Mouse (Mus musculus): Measurements from ENCODE around the gene Ubald1.

Ubald1 gene

DNA sequence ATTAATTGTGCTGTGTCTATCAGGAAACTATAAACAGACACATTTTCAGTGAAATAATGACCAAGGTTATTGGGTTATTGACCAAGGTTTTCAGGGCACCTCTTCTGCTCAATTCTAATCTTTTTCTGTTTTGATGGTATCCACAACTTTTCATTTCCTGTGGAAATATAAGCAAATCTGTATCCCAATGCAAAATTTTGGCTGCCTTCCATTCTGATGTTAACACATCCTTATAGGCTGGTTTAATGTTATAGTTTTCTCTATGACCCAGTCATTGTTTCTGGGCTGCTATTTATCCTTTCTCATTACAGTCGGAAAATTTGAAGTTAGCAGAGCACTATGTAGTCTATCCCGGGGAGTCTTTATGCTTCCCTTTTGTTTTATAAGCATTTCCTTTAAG is 19.6 kb upstream of the Ubald1 start:
- DNase-seq (ENCODE audit: low read depth, low spot score), result no peak

DNA sequence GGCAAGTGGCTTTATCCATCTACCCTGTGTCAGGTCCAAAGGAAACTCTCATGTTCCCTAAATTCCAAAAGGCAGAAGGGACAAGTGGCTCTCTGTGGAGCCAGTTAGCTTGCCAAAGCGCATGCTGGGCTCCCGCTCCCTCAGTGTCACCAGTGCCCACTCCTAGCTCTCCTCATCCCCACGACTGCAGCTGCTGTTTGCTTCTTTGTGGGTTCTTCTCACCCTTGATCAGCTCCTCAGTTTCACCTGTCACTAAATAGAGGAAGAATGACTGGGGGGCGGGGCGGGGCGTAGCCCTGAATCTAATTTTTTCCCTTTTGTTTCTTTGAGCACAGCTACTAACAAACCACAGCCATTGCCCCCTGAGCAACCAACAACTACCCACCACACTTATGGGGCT is 18.8 kb upstream of the Ubald1 start:
- DNase-seq (ENCODE audit: low read depth, low spot score), result no peak

DNA sequence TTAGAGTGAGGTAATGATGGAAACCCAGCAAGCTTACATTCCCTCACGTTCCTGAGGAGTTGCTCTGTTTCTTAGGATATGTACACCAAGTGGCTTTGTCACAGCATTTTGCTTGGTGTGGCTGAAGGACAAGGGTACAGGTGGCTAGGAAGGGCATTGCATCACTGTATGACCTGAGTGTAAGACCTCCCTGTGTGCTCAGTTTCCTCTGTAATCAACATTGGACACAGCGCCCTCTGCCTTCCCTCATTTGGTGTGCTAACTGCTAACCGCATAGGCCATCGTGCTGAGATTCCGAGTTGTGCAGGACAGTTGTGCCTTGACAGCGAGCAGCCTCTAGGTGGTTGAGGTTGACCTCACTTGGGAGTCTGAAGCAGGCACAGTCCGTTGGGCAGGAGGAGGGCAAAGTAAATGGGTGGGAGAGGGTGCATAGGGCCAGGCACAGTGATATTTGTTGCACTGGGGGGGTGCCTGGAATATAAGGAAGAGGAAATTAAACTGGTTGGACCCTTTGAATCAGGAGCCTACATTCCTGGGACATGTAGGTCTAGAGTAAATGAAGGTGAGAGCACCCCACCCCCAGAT is 17.1 kb upstream of the Ubald1 start:
- no peak for DNase-seq (ENCODE audit: low read depth, low spot score)

DNA sequence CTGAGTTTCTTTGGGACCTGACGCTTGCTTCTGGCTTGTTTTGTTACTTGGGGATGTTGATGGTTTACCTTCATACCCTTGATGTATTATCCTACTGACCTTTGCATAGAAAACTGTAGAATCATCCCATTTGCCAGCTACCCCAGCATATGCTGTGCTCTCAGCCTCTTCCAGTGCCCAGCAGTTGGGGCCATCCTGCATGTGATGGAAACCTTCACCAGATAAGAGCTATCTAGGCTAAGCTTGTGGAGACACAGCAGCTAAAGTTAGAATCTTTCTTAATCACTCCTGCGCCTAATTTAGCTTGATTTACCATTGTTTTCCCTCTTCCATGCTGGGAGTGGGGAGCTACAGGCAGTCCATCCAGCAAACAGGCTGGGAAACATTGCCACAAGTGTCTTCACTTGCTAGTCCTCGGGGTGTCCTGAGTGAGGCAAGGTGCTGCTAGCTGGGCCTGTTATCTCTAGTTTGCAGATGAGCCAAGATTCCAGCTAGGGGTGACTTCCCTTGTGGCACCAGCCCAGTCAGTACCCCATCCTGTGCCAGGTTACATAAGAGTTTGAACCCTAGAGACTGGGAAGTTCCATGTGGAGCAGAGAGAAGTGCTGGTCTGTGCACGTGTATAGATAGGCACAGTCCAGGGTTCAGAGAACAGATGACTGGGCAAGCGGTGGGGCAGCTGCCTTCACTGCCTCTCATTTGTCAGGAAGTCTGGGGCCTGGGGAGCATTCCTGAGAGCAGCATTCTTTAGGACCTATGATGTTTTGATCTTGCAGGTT is 16.3 kb upstream of the Ubald1 start:
- DNase-seq (ENCODE audit: low read depth, low spot score), result no peak

DNA sequence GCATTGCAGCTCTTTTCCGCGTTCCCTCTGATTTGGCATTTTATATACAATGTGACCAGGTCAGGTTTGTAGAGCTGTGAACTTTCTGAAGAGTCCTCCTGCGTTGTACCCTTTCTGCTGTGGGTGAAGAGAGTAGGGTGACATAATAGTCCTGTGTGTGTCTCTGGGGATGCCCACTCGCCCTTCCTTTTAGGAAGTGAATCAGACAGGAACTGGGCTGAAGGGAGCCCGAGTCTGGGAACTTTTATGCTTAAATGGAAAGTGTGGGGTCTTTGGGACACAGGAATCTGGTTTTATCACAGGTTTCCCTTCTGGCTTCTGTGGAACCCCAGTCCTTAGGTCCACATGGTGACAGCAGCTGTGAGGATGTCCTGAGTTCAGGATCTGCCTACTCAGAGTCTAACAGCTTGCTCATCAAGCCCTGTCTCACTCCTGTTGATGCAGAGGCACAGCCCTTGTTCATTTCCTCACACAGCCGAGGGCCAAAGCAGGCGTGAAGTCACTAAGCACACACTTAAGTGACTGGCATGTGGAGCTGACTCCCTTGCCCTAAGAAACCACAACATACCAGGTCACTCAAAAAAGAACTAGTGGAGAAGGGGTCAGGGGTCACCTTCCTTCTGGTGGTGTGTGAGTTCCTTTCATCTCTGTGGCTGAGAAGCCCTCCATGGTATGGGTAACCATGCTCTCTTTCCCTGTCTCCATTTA is 14.2 kb upstream of the Ubald1 start:
- no peak for DNase-seq (ENCODE audit: low read depth, low spot score)

DNA sequence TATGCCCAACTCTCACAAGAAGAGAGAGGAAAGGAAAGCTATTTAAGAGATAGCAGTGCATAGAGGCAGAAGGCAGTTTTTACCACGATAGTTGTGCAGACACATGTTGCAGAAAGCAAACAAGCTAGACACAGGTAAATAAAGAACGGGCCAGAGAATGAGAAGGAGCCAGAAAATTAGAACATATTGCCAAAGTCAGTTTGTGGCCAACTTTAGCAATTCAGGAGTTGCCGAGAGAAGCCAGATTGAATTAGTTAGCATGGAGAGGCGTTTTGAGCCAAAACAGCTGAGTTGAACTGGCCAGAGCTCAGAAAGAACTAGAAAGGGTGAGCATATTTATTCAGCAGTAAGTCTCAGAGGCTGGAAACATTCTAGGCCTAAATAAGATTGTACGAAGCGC is 12.1 kb upstream of the Ubald1 start:
- DNase-seq (ENCODE audit: low read depth, low spot score), result no peak

DNA sequence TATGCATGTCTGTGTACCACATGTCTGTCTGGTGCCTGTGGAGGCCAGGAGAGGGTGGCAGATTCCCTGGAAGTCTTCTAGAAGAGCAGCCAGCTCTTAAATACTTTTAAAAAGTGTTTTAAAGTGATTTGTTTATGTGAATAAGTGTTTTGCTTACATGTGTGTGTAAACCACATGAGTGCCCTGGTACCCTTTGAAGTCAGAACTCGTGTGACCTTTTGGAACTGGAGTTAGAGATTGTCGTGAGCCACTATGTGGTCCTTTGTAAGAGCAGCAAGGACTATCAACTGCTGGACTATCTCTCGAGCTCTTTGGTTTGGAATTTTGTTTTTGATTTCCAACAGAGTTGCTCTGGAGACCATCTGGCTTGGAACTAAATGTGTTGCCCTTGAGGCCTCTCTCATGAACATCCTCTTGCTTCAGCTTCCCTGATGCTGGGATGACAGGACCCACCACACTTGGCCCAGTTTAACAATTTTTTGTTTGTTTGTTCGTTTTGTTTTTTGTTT is 10.1 kb upstream of the Ubald1 start:
- no peak for DNase-seq (ENCODE audit: low read depth, low spot score)

DNA sequence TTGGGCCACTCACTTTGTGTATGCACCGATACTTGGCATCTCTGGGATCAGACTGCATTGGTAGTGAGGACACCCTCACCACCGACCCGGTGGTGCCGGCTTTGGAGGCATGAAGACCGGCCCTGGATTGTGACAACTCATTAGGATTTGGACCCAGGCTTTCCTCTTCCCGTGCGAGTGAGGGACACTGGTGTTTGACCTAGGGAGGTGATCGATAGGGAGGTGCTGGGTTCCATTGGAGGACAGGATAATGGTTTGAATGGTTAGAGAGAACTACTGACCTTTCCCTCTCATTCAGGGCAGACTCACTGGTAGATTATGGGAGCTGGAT is 6.5 kb upstream of the Ubald1 start:
- DNase-seq (ENCODE audit: low read depth, low spot score), result no peak

DNA sequence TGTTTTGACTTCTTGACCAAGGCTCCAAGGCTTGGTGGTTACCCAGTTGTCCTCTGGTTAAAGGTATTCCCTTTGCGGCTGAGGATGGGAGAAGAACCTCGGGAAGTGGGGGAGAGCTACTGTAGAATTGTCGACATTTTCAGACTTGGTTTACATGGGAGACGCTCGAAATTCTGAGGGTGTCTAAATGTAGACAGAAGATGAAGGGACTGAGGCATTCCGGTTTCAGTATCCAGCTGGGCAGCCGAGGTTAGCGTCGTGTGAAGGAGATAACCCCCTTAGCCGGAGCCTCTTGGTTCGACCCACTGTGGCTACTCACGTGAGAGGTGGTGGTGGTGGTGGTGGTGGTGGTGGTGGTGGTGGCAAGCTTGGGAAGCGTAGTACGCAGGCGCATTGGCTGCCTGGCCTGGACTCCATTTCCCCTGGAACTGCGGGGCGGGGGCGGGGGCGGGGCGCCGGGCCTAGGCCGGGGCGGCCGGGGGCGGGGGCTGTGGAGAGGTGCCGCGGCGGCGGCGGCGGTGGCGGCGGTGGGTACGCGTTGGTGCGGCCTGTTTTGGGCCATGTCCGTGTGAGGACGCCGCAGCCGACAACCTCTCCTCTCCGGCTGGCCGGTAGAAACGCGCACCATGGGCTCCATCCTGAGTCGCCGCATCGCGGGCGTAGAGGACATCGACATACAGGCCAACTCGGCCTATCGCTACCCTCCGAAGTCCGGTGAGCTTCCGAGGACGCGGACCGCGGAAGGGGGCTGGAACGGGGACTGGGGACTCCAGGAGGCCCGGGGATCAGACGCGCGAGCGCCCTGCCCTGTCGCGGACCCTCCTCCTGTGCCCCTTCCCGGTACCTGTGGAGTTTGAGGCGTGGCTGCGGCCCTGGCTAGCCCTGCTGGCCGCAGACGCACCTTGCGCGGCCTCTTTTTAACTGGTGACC is 5.9 kb upstream of the Ubald1 start, which contains the start of gene Mgrn1:
TSS of gene Mgrn1 (plus strand) at position 490 of the 930 bp plus-strand sequence.
- peak; percentile 89 for DNase-seq (ENCODE audit: low read depth, low spot score)

DNA sequence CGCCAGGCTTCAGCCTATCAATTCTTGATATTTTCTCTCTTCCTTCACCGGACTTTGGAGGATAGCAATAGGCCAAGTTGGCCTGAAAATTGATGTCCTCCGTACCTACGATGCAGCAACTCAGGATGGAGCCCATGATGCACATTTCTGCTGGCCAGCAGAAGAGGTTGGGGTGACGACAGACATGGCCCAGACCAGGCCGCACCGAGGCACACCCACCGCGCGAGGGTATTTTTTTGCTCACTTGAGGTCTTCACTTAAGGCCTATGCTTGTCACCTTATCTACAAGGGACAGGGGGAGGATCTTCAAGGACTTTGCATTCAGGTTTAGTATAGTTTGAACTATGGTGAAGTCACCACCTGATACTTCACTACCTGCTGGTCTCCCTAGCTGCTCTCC is 4.8 kb upstream of the Ubald1 start:
- DNase-seq (ENCODE audit: low read depth, low spot score), result no peak

DNA sequence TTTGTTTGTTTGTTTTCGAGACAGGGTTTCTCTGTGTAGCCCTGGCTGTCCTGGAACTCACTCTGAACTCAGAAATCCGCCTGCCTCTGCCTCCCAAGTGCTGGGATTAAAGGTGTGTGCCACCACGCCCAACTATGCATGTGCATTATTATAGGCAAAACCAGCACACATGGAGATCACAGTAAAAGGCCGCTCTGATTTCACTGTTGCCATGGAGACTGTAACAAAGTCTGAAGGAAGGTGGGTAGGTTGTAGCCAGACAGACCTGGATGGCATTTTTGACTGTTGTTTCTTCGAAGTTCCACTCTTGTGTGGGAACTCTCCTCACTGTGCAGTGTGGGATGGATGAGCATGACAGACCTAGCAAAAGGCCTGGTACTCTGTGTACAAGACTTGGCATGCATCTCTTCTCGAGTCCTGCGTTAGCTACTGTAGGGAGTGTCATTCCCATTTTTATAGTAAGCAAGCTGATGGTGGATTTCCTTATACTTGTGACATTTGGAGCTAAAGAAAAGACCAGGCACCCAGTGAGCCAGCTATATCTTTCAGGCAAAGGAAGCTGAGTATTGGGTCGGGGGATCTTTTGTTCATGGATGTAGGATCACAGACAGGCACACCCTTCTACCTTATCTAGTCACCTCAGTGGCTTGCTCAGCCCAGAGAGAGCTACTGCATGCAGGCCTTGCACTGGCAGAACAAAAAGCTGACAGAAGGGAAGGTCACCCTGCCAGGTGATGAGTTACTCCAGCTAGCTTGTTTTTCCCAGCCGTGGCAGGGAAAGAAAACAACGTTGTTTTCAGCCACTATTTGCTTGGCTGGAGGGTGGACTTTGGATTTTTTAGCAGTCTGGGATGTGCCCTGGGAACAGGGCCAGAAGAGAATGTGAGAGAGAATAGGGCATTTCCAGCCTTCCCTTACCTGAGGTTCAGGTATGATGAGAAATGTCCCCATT is 1.6 kb upstream of the Ubald1 start:
- DNase-seq (ENCODE audit: low read depth, low spot score), result peak; percentile 57

DNA sequence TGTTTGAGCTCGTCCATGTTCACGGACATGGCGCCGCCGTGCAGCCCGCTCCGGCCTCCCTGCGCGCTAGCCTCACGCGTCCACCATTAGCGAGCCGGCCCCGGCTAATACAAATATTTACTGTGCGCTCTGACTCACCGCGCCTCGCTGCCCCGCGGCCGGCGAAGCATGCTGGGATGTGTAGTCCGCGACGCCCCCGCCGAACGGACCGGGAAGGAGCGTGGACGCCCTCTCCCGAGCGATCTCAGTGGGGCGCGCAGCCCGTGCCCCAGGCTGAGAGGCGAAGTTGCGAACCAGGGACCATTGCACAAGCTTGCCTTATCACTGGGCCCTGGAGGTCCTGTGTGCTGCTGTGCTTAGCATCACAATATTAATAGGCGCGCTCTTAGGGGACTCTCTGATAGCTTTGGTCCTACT is 399 bp downstream of the Ubald1 start:
- peak; percentile 88 for DNase-seq (ENCODE audit: low read depth, low spot score)

DNA sequence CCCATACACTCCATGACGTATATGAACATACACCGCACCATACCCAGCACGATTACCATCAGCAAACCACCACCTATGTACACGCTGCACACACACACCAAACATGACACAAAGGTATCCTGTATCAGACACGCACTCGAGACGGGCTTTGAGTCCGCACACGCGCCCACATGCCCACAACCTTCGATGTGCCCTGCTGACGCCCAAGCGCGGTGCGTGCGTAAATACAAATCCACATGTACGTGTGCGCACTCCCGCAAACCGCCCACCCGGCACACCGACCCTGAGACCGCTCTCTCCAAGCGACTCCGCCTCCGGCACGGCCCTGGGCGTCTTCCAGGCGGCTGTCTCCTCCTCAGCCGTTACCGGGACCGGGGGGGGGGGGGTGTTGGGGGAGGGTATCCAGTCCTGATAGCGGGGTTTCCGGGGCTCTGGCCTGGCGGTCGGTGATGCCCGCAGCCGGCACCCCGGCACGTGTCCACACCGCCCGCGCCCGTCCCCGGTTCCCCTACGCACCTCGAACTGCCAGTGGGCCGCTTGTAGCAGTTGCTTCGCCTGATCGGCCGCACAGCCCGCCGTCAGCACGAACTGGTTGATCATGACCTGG is 911 bp downstream of the Ubald1 start:
- peak; percentile 90 for DNase-seq (ENCODE audit: low read depth, low spot score)

DNA sequence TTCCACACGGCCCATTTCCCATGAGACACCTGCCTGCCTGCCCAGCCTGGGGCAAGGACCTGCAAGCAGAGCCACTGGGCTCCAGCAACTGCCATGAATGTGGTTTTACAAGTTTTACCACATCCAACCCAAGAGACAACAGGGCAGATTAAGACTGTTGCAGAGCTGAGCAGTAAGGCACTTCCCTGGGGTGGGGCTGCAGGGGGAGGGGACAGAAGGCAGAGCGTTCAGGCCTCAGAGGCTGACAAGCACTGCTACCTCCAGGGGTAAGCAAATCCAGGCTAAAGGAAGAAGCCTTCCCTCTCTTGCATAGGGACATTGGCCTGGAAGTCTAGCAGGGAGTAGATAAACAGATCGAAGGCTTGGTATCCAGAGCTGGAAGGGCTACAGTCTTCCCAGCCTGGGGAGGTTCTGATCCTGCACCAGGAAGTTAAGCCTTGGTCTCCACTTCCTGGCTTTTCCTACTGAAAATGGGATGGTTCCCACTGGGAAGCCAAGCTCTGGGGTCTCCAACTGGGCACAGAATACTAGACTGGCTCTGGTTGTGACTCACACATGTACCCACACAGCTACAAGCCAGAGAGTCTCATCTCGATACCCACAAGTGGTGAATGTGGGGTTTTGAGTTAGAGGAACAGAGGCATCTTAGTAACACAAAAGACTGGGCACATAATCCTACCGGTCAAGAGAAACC is 1.8 kb downstream of the Ubald1 start:
- peak; percentile 85 for DNase-seq (ENCODE audit: low read depth, low spot score)

DNA sequence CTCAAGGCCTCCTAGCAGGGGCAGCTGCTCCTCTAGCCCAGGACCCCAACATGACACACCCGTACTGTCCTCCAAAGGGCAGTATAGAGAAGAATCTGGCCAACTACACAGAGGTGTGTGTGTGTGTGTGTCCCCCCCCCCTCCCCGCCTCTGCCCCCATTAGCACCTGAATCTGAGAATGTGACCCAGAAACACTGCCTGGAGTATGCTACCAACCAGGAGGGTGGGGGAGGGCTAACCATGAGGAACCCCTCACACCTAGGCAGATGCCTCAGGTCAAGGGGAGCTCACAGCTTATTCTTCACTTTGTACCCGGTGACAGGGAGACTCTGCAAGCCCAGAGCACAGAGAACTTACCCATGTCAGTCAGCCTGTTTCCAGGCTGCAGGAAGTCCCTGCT is 2.4 kb downstream of the Ubald1 start:
- DNase-seq (ENCODE audit: low read depth, low spot score), result no peak

DNA sequence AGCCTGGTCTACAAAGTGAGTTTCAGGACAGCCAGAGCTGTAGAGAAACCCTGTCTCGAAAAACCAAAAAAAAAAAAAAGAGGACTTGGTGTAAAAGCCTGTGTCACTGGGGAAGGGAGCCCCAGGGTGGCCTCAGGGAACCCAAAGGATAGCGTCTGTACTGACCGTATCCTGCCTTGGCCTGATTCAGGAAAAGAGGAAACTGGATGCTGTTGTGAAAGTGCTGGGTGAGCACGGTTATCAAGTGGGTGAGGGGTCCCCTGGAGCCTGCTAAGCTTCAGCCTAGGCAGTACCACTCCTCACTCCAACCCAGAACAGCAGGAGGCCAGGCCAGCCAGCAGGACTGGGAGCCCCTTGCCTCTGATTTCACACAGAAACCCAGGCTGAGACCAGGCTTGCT is 2.9 kb downstream of the Ubald1 start:
- DNase-seq (ENCODE audit: low read depth, low spot score), result no peak

DNA sequence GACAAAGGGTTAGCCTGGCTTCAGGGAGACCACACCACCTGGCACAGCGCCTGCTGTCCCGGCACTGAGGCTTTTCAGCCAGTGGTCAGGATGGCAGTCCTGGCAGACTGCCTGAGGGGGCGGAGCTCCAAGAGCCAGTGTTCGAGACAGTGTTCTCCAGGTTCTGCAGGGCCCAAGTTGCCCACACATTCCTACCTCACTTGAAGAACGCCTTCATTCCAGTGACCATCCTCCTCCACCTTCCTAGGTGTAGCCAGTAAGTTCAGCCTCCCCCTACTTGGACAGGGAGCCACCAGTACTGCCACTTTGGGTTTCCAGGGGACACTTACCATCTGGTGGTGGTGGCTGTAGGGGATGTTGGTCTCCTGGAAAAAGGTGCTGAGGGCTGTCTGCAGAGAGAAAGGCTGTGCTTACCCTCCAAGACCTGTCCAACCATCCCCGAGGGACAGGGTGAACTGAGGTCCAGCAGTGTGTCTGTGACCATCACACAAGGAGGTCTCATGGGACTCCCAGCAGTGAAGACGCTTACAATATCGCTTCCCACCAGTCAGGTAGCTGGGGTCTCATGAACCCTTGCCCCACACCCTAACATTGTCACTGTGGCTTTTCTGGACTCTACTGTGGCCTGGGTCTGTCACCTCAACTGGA is 4.0 kb downstream of the Ubald1 start:
- DNase-seq (ENCODE audit: low read depth, low spot score), result no peak

DNA sequence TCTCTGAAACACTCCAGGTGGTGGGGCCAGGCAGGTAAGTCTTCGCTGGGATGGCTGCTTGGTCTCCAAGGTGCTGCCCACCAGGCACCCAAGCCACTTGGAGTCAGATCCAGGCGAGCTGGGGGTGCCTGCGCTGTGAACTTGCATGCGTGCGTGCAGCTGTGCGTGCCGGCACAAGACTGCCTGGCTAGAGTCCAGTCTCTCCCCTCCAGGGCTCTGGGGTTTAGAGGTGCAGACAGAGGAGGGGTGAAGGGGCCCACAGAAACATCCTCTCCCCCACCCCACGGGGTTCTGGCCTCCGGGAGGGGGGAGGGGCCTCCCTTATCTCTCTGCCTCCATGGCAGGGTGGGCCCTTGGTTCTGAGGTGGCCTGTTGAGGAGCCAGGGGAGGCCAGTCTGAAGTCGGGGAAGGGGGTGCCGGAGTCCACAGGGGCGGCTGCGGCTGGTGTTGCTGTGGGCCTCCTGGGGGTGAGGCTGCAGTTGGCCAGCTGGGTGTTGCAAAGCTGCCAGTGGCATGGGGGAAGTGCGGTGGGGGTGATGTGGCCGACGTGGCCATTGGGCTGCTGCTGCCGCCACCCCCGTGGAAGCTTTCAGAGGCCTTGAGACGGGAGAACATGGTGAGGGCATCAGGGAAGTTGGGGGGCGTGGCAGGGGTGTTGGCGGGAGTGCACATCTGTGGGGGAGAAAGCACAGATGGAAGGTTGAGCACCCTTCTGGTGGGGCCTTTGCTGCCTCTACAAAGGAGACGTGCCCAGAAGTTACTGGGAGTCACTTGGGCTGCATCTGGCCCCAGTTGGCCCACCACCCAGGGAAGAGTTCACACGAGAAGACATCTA is 4.7 kb downstream of the Ubald1 start:
- DNase-seq (ENCODE audit: low read depth, low spot score), result no peak

All from CD4-positive helper T cell, adult 2 months (primary cell).